Mouse (Mus musculus): ENCODE results near the gene Klk12.

The Klk12 gene

DNA sequence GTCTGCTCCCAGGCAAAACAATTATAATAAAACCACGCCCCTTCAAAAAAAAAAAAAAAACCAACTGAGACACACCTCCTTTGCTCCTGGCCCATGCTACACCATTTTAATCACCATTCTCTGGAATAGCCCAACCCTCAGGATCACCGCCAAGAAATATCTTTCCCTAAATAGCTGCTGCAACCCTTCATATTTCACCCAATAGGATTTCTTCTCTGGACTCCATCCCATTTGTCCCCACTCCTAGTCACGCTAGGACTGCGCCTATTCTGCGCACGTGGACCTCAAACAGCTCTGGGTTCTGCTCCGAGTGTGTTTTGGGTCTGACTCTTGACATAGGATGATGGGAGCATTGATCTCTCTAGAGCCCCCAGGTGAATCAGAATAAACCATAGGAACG lies 27.7 kb downstream of the Klk12 start:
- DNase-seq (ENCODE audit: low spot score), result no peak

DNA sequence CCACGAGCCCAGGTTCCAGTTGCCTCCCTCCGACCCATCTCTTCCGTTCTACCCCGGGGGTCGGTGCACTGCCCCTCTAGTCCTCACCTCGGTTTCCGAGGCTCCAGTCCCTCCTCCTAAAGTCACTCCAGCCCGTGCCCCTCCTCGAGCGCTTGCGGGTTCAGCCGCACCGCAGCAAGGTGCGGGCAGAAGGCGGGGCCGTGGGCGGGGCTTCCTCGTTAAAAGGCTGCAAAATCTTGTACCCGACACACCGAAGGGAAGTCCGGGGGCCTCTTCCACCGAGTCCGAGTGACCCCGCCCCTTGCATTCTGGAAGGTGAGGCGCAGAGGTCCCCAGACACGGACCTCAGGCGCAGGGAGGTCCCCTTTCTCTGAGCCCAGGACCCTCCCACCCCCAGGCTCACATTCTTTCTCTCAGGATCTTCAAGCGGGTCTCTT lies 28.7 kb downstream of the Klk12 start, which contains the start of gene Klk8:
TSS of gene Klk8 (plus strand) at position 245 of the 437 bp plus-strand sequence.
- DNase-seq (ENCODE audit: low spot score), result no peak

DNA sequence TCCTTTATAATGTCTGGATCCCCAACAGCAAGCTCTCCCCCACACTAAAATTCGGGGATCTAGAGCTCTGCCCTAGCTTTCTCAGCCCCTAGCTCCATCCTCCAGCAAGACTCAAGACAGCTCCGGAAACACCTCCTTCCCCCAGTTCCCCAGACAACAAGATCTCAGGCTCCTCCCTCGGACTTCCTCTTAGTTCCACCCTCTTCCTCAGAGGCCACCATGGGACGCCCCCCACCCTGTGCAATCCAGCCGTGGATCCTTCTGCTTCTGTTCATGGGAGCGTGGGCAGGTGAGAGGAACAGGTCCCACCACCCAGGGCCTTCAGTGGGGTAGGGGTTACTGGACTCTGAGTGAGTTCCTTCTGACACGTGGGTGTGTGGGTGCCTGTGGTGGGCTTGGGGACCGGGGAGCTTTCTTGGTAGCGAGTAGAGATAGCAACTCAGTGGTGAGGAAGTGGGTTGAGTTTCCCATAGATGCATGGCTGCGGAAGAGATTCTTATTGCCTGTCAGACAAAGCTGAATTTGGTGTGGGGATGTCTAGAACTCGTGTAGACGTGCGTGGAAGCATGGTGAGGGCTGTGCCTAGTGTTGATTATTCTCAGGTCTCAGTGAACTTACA lies 29.3 kb downstream of the Klk12 start:
- DNase-seq (ENCODE audit: low spot score), result no peak

DNA sequence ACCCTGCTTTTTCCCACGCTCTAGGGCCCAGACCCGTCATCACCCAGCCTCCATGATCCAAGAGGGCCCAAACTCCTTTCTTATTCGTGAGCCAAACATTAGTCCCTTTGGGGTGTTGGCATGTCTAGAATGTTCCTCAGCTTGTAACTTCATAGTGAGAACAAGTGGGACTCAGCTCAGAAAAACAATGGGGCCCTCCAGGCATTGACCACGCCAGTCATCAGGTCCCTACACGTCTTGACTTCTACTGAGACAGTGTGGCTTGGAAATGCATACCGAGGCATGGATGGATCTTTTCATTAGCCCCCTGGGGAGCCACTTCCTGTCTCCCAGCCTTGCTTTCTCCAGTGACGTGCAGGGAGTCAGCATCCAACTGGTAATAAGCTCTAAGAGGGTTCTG lies 31.2 kb downstream of the Klk12 start:
- DNase-seq (ENCODE audit: low spot score), result no peak

DNA sequence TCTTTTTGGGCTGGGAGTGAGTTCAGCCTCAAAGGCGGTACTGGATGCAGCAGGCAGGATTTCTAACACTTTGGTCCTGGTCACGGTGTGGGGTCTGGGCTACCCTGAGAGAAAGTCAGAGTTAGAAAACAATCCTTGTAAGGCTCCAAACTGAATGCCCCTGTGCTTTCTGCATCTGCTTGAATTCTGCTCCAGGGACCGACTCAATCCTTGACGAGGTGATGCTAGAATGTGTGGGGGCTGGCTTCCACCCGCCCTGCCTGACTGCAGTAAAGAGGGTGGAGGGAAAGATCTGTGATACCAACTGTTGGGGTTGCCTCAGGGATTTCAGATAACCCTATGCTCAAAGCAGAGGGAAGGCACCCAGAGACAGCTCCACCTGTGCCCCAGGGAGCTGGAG lies 42.3 kb downstream of the Klk12 start, which contains the start of gene Klk7:
TSS of gene Klk7 (plus strand) at position 301 of the 400 bp plus-strand sequence.
- DNase-seq (ENCODE audit: low spot score), result no peak

DNA sequence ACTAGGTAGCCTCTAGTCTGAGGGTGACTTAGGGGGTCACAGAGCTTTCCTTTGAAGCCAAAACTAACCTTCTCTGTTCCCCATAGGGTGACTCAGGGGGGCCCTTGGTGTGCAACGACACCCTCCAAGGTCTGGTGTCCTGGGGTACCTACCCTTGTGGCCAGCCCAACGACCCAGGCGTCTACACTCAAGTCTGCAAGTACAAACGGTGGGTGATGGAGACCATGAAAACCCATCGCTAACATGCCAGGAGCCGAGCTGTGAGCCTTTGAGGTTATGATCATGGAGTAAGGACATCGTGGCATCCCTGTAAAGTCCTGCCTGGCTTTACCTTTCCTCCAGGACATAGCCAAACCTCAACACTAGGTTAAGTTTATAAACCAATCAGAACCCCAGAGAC lies 46.5 kb downstream of the Klk12 start:
- no peak for DNase-seq (ENCODE audit: low spot score)

DNA sequence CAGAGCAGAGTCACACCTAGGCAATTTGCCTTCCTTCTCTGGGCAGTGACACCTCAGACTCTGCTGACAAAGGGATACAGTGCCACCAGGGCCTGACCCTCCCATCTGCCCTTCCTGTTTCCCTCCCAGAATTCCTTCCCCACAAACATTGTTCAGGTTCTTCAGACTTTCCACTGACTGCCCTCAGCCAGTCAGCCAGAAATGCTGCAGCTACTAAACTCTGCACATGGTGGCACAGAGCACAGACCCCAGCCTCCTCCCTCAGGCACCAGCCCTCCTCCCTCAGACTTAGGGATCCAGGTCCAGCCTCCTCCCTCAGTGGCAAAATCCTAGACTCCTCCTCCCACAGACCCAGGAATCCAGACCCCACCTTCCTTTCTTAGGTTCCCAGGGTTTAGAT lies 48.0 kb downstream of the Klk12 start:
- no peak for DNase-seq (ENCODE audit: low spot score)

DNA sequence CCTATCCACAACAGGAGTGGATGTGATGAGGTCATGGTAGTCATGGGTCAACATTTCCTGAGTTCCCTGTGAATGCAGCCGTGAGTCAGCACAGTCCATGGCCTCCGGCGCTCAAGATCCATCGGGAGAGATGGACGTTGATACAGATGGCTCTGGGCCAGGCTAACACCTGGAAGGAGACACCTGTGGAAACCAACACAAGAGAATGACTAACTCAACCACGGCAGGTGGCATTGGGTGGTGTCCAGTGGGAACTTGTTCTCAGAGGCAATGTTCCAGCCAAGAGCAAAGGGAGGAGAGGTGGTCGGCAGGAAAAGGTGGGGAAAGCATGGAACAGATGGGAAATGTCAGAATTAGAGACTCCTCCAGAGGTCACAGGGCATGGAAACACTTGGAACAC lies 52.9 kb downstream of the Klk12 start:
- DNase-seq (ENCODE audit: low spot score), result no peak
